Mouse (Mus musculus) lung, postnatal 25 days (tissue): ENCODE results near the gene Evi5l.

Source experiments
- DNase-seq: peaks from one replicate; pipeline ENCODE4 v3.0.0; 2022; ENCODE audit warnings: low spot score

Evi5l gene

GRCm38 (mm10) chr8:4205246-4206123 lies 39.1 kb downstream of the Evi5l start:
- no peak for DNase-seq

- no peak for DNase-seq
These were observed 40.0 kb downstream of the Evi5l start for GRCm38 (mm10) chr8:4206182-4207015.

- DNase-seq = no peak
These were observed 40.6 kb downstream of the Evi5l start for GRCm38 (mm10) chr8:4207016-4207350.

GRCm38 (mm10) chr8:4211097-4211496 lies 44.7 kb downstream of the Evi5l start:
- no peak for DNase-seq

- no peak for DNase-seq
These were observed 46.4 kb downstream of the Evi5l start for GRCm38 (mm10) chr8:4212809-4213209.

GRCm38 (mm10) chr8:4213210-4214005 lies 47.0 kb downstream of the Evi5l start:
- peak; percentile 74 for DNase-seq

GRCm38 (mm10) chr8:4214006-4214980 lies 47.9 kb downstream of the Evi5l start:
- DNase-seq = peak; percentile 89

GRCm38 (mm10) chr8:4216296-4216695 lies 49.9 kb downstream of the Evi5l start:
- DNase-seq = no peak

- DNase-seq = no peak
These were observed 50.6 kb downstream of the Evi5l start, which contains the start of gene Prr36 for GRCm38 (mm10) chr8:4216791-4217621. TSS of gene Prr36 (minus strand) at chr8:4217459.

GRCm38 (mm10) chr8:4219617-4220016 lies 53.2 kb downstream of the Evi5l start:
- DNase-seq = no peak

GRCm38 (mm10) chr8:4222059-4222458 lies 55.7 kb downstream of the Evi5l start:
- DNase-seq = no peak

GRCm38 (mm10) chr8:4226323-4226722 lies 60.0 kb downstream of the Evi5l start:
- DNase-seq = no peak

GRCm38 (mm10) chr8:4226739-4227347 lies 60.5 kb downstream of the Evi5l start, which contains the start of gene Lrrc8e:
TSS of gene Lrrc8e (plus strand) at chr8:4226827.
- no peak for DNase-seq

- no peak for DNase-seq
These were observed 61.6 kb downstream of the Evi5l start for GRCm38 (mm10) chr8:4227919-4228318.

GRCm38 (mm10) chr8:4229784-4230183 lies 63.4 kb downstream of the Evi5l start:
- DNase-seq = no peak

GRCm38 (mm10) chr8:4230612-4231351 lies 64.4 kb downstream of the Evi5l start:
- DNase-seq = peak; percentile 65

- no peak for DNase-seq
These were observed 71.6 kb downstream of the Evi5l start for GRCm38 (mm10) chr8:4237814-4238433.

- DNase-seq = peak; percentile 100
These were observed 72.2 kb downstream of the Evi5l start, which contains the start of the genes Map2k7 and Gm49320 for GRCm38 (mm10) chr8:4238434-4239192. TSS of gene Map2k7 (plus strand) at chr8:4238740. TSS of gene Gm49320 (plus strand) at chr8:4238865.
